16 mouse cellular contexts compared by ENCODE assay signal in genomic region chr12:52764810-52765209, GRCm38 (mm10).
"Had no signal": no experiment of that assay in that cellular context is flagged by ENCODE, and none has a peak within 500 bp of the region (broad histone marks: within the 10 kb centered on the region; RNA-seq: fewer than 3 reads in every experiment).

No protein-coding gene starts in this region.

- H3K4me2 ChIP-seq: kidney, embryonic 15.5 days; limb, embryonic 13.5 days; liver, embryonic 12.5 days; liver, embryonic 15.5 days; midbrain, embryonic 11.5 days had no signal

- ATAC-seq: liver, embryonic 12.5 days had no signal

- H3K27ac ChIP-seq: kidney, embryonic 15.5 days; layer of hippocampus, adult 2 months; limb, embryonic 10.5 days; limb, embryonic 13.5 days; liver, embryonic 12.5 days; liver, embryonic 15.5 days had no signal

- H3K9me3 ChIP-seq: kidney, embryonic 15.5 days; limb, embryonic 10.5 days; limb, embryonic 13.5 days; liver, embryonic 12.5 days; liver, embryonic 15.5 days had no signal

- H3K4me3 ChIP-seq: kidney, embryonic 15.5 days; layer of hippocampus, adult 2 months; limb, embryonic 10.5 days; limb, embryonic 13.5 days; liver, embryonic 12.5 days; liver, embryonic 15.5 days had no signal

- H3K9ac ChIP-seq: kidney, embryonic 15.5 days; limb, embryonic 13.5 days; liver, embryonic 12.5 days; liver, embryonic 15.5 days had no signal

- H3K4me1 ChIP-seq: kidney, embryonic 15.5 days; limb, embryonic 10.5 days; limb, embryonic 13.5 days; liver, embryonic 12.5 days; liver, embryonic 15.5 days had no signal

- H3K27me3 ChIP-seq: kidney, embryonic 15.5 days; limb, embryonic 13.5 days; liver, embryonic 12.5 days; liver, embryonic 15.5 days had no signal

- DNase-seq: kidney, adult 11 months; kidney, adult 8-10 months; kidney, postnatal 25 days; layer of hippocampus, adult 9-11 months; liver; lung, postnatal 4 days; midbrain, embryonic 14.5 days; thymus, adult 18-20 months; thymus, postnatal 36 days had no signal

- H3K36me3 ChIP-seq: kidney, embryonic 15.5 days; limb, embryonic 10.5 days; limb, embryonic 13.5 days; liver, embryonic 12.5 days; liver, embryonic 15.5 days had no signal
